In the genomic region with DNA sequence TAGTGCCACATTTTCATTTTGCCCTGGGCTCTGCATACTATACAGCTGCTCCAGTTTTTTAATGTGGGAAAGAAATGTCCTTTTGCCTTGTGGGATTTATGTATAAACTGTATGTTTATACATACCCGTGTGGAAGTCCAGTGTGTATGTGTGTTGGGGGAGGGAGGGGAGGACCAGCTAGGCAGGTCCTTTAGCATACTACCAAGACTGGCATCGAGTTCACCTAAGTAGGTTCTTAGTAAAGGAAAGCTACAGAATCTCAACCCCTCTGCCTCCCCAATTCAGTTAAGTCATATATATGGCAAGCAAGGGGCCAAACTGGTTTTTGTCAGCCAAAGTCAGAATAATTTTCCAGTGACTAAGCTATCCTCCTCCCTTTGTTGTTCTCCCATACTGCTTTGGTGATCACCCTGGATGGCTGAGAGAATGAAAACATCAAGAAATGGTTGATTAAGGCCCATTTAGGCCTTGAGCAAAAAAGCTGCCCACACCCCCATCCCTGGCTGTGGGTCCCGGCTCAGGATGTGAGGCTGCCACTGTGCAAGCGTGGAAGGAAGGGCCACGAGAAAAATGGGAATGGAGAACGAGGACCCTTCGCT, we compare ENCODE assay signal across 8 mouse cellular contexts. TPM values are rescaled to one million over a fixed set of nuclear protein-coding genes. Genes with fewer than 3 reads are reported as not detected.
DNase-seq lines count a peak whose midpoint lies in the region; ATAC-seq and TF ChIP-seq lines count a peak whose summit lies in the region.

No protein-coding gene starts in this region.

- H3K36me3 ChIP-seq in heart, embryonic 13.5 days, result no peaks in the 10 kb centered on the region
- no peaks in the 10 kb centered on the region for H3K36me3 ChIP-seq in ES-E14 (ENCODE audit: control insufficient read depth, insufficient read depth, low read length, poor library complexity, severe bottlenecking)
- H3K36me3 ChIP-seq in forebrain, embryonic 16.5 days (ENCODE audit: control insufficient read depth, insufficient read depth), result no peaks in the 10 kb centered on the region
- no peaks in the 10 kb centered on the region for H3K36me3 ChIP-seq in liver, postnatal 0 days (replicated peaks; ENCODE audit: insufficient read depth, low read length)

- peak overlapping the region; percentile 69 for H3K4me2 ChIP-seq in heart, embryonic 13.5 days
- H3K4me2 ChIP-seq in forebrain, embryonic 16.5 days (ENCODE audit: low read length), result peak overlapping the region; percentile 81
- peak overlapping the region; percentile 81 for H3K4me2 ChIP-seq in liver, postnatal 0 days (ENCODE audit: low read depth, low read length)

- H3K27me3 ChIP-seq in heart, embryonic 13.5 days (replicated peaks), result no peaks in the 10 kb centered on the region; the same call in 1 of the 2 replicates
- H3K27me3 ChIP-seq in forebrain, embryonic 16.5 days (replicated peaks; ENCODE audit: control insufficient read depth, insufficient read depth, low read length), result no peaks in the 10 kb centered on the region
- no peaks in the 10 kb centered on the region for H3K27me3 ChIP-seq in liver, postnatal 0 days (ENCODE audit: insufficient read depth, low read length)

- no peak for TF ChIP-seq EP300 in liver, postnatal 0 days (IDR thresholded peaks at IDR 0.05; ENCODE audit: low read depth)

- intact Hi-C loops in left cerebral cortex, postnatal 36 days (cut with DNase I), result no loop called here

- peak overlapping the region; percentile 47 for H3K4me3 ChIP-seq in heart, embryonic 13.5 days
- peak overlapping the region; percentile 56 to 61 for H3K4me3 ChIP-seq in ES-E14 (ENCODE audit: insufficient read depth in 1 of 2, low read depth in 1 of 2, low read length in 2 of 2, poor library complexity in 1 of 2, severe bottlenecking in 1 of 2)
- H3K4me3 ChIP-seq in forebrain, embryonic 16.5 days (replicated peaks; ENCODE audit: low read length), result peak overlapping the region; percentile 45
- peak overlapping the region; percentile 53 for H3K4me3 ChIP-seq in liver, postnatal 0 days (ENCODE audit: low read depth, low read length)

- H3K9me3 ChIP-seq in heart, embryonic 13.5 days, result no peaks in the 10 kb centered on the region
- no peaks in the 10 kb centered on the region for H3K9me3 ChIP-seq in ES-E14 (ENCODE audit: control insufficient read depth, insufficient read depth, low read depth, low read length)
- no peaks in the 10 kb centered on the region for H3K9me3 ChIP-seq in forebrain, embryonic 16.5 days (ENCODE audit: control insufficient read depth, low read length)
- H3K9me3 ChIP-seq in liver, postnatal 0 days (ENCODE audit: low read length), result no peaks in the 10 kb centered on the region

- WGBS in heart, embryonic 13.5 days, result 22% methylated on average over 7 of the region's 7 CpGs
- WGBS in forebrain, embryonic 16.5 days, result 24% methylated on average over 7 of the region's 7 CpGs
- WGBS in liver, postnatal 0 days (ENCODE audit: insufficient replicate concordance), result 20% methylated on average over 7 of the region's 7 CpGs

- DNase-seq in heart, adult 11 months, result no peak
- no peak for DNase-seq in ES-E14 (ENCODE audit: low read depth, low spot score)
- no peak for DNase-seq in liver, postnatal 0 days
- no peak for DNase-seq in right cerebral cortex, postnatal 4 days
- DNase-seq in left cerebral cortex, postnatal 36 days (ENCODE audit: low spot score in 2 of 2), result no peak
- no peak for DNase-seq in thymus, postnatal 25 days

- in situ Hi-C loops in ES-E14 (cut with MboI; ENCODE audit: low sequenced_read_pairs in 2 of 2, unreplicated experiment in 2 of 2), result no loop called here

- H3K27ac ChIP-seq in heart, embryonic 13.5 days (replicated peaks), result peak overlapping the region; percentile 76
- H3K27ac ChIP-seq in ES-E14 (ENCODE audit: insufficient read depth, low read depth, low read length, poor library complexity, severe bottlenecking), result no peak overlapping the region
- H3K27ac ChIP-seq in forebrain, embryonic 16.5 days (ENCODE audit: low read length), result peak overlapping the region; percentile 79
- H3K27ac ChIP-seq in liver, postnatal 0 days (ENCODE audit: low read depth), result peak overlapping the region; percentile 76

- peaks cover 6% of the 10 kb centered on the region for H3K4me1 ChIP-seq in heart, embryonic 13.5 days
- H3K4me1 ChIP-seq in ES-E14 (ENCODE audit: control insufficient read depth in 2 of 2, insufficient read depth in 2 of 2, low read length in 2 of 2, poor library complexity in 1 of 2), result no peaks in the 10 kb centered on the region; a peak in 1 of 4 replicates
- peaks cover 5% of the 10 kb centered on the region for H3K4me1 ChIP-seq in forebrain, embryonic 16.5 days (replicated peaks; ENCODE audit: control insufficient read depth, insufficient read depth, low read length)
- peaks cover 6% of the 10 kb centered on the region; the same call in 1 of the 2 replicates for H3K4me1 ChIP-seq in liver, postnatal 0 days (ENCODE audit: insufficient read depth)

- peak overlapping the region; percentile 76 for H3K9ac ChIP-seq in heart, embryonic 13.5 days
- peak overlapping the region; percentile 72; the same call in 1 of the 2 replicates for H3K9ac ChIP-seq in ES-E14 (ENCODE audit: insufficient read depth, low read depth, low read length, poor library complexity, severe bottlenecking)
- peak overlapping the region; percentile 69 for H3K9ac ChIP-seq in forebrain, embryonic 16.5 days (replicated peaks; ENCODE audit: low read depth, low read length)
- peak overlapping the region; percentile 67 for H3K9ac ChIP-seq in liver, postnatal 0 days (replicated peaks)

- TF ChIP-seq CTCF in liver, postnatal 0 days (IDR thresholded peaks at IDR 0.05; ENCODE audit: low read depth), result no peak

- ATAC-seq in heart, embryonic 13.5 days (ENCODE audit: extremely low read depth, insufficient number of reproducible peaks, low FRiP score, low TSS enrichment), result no peak; the same call in 1 of the 2 replicates
- peak; percentile 29 for ATAC-seq in forebrain, embryonic 16.5 days
- no peak; the same call in 1 of the 2 replicates for ATAC-seq in liver, postnatal 0 days

TF ChIP-seq in ES-E14, 5 proteins besides CTCF, POLR2A, EP300 and RAD21:
- TF ChIP-seq ZNF384 (IDR thresholded peaks at IDR 0.05; ENCODE audit: low read depth, low read length), result no peak
- no peak for TF ChIP-seq ZC3H11A (IDR thresholded peaks at IDR 0.05; ENCODE audit: borderline replicate concordance, low read depth, low read length)
- no peak for TF ChIP-seq MAFK (IDR thresholded peaks at IDR 0.05; ENCODE audit: insufficient read depth, low read depth, low read length)
- no peak for TF ChIP-seq HCFC1 (IDR thresholded peaks at IDR 0.05; ENCODE audit: borderline replicate concordance, insufficient read depth, low read length)
- no peak for TF ChIP-seq CHD2 (IDR thresholded peaks at IDR 0.05; ENCODE audit: low read depth, low read length)
TF ChIP-seq in ES-E14: peak in this region for 0.

RNA-seq across cellular contexts. Expression of a gene that starts 6.1 kb away (rescaled TPM):
- 27.2 and 31.9 TPM in 2 replicates for polyA plus RNA-seq in heart, embryonic 13.5 days (2015; fragmentation: Nextera tagmentation; extraction: Ambion mirVana)
- 14.8 and 17.0 TPM in 2 replicates for total RNA-seq in ES-E14 (2012; rRNA removed)
- polyA plus RNA-seq in forebrain, embryonic 16.5 days (2015; fragmentation: Nextera tagmentation; extraction: Ambion mirVana), result 10.5 and 13.2 TPM in 2 replicates
- 31.2 and 33.7 TPM in 2 replicates for polyA plus RNA-seq in liver, postnatal 0 days (2015; fragmentation: Nextera tagmentation; extraction: Ambion mirVana)
- total RNA-seq in left cerebral cortex, postnatal 36 days (2021), result 10 to 100 TPM; 19.1 to 19.8 TPM
